Mouse (Mus musculus) splenic B cell, adult 2 months (primary cell): Measurements from ENCODE around the gene Spaca6.
"Not testable (repeated sequence)": the region's sequence is repeated elsewhere in the genome, so short reads cannot be mapped to it uniquely, and the experiment has no call there.

Experiments
- DNase-seq: peaks from one replicate; pipeline ENCODE4 v3.0.0-alpha.2; 2011; ENCODE audit warnings: low read depth, low spot score
- H3K27me3 ChIP-seq: 2 replicates; pipeline ENCODE4 v1.6.1; 2012; ENCODE audit warnings: mild to moderate bottlenecking, low read length, moderate library complexity, mixed read lengths; ENCODE audit not compliant: control insufficient read depth, poor library complexity, insufficient read depth, severe bottlenecking
- H3K36me3 ChIP-seq: 2 replicates; pipeline ENCODE4 v1.6.1; 2012; ENCODE audit warnings: mild to moderate bottlenecking, low read length, moderate library complexity, mixed read lengths; ENCODE audit not compliant: control insufficient read depth, poor library complexity, insufficient read depth, severe bottlenecking

The Spaca6 gene

GRCm38 (mm10) chr17:17836101-17836500 is 9.1 kb downstream of the Spaca6 start:
- Histone ChIP-seq H3K27me3 (no peaks in the 10 kb centered on the region), H3K36me3 (no peaks in the 10 kb centered on the region)
- no peak for DNase-seq

GRCm38 (mm10) chr17:17837426-17837825 is 10.5 kb downstream of the Spaca6 start:
- Histone ChIP-seq H3K36me3 (no peaks in the 10 kb centered on the region), H3K27me3 (no peaks in the 10 kb centered on the region)
- no peak for DNase-seq

GRCm38 (mm10) chr17:17837919-17838701 is 11.2 kb downstream of the Spaca6 start:
- DNase-seq, result peak; percentile 92
- Histone ChIP-seq H3K27me3 (no peaks in the 10 kb centered on the region), H3K36me3 (no peaks in the 10 kb centered on the region)

GRCm38 (mm10) chr17:17839276-17839675 is 12.3 kb downstream of the Spaca6 start:
- DNase-seq, result no peak
- H3K36me3 ChIP-seq, result no peaks in the 10 kb centered on the region
- H3K27me3 ChIP-seq, result no peaks in the 10 kb centered on the region

GRCm38 (mm10) chr17:17840796-17841195 is 13.8 kb downstream of the Spaca6 start:
- no peak for DNase-seq
- Histone ChIP-seq H3K36me3 (no peaks in the 10 kb centered on the region), H3K27me3 (no peaks in the 10 kb centered on the region)

GRCm38 (mm10) chr17:17843534-17844261 is 16.7 kb downstream of the Spaca6 start:
- DNase-seq, result no peak
- Histone ChIP-seq H3K36me3 (no peaks in the 10 kb centered on the region), H3K27me3 (no peaks in the 10 kb centered on the region)

- H3K36me3 ChIP-seq, H3K27me3 ChIP-seq, DNase-seq: not testable (repeated sequence)
These were observed 17.6 kb downstream of the Spaca6 start for GRCm38 (mm10) chr17:17844606-17845005.

GRCm38 (mm10) chr17:17845187-17846027 is 18.4 kb downstream of the Spaca6 start:
- H3K36me3 ChIP-seq, result no peaks in the 10 kb centered on the region
- no peak for DNase-seq
- H3K27me3 ChIP-seq, result no peaks in the 10 kb centered on the region

- DNase-seq, result no peak
These were observed 22.0 kb downstream of the Spaca6 start for GRCm38 (mm10) chr17:17848988-17849387.

GRCm38 (mm10) chr17:17849906-17850712 is 23.2 kb downstream of the Spaca6 start:
- Histone ChIP-seq H3K36me3 (no peaks in the 10 kb centered on the region), H3K27me3 (no peaks in the 10 kb centered on the region)
- no peak for DNase-seq

More at GRCm38 (mm10) chr17:17848988-17849387, 22.0 kb downstream of the Spaca6 start:
- H3K27me3 ChIP-seq, result no peaks in the 10 kb centered on the region
- H3K36me3 ChIP-seq, result no peaks in the 10 kb centered on the region

GRCm38 (mm10) chr17:17855064-17855838 is 28.3 kb downstream of the Spaca6 start, which contains the start of gene Has1:
Gene Has1, minus strand, starts transcription at chr17:17855205.
- no peak for DNase-seq
- Histone ChIP-seq H3K36me3 (no peaks in the 10 kb centered on the region), H3K27me3 (no peaks in the 10 kb centered on the region)

- Histone ChIP-seq H3K27me3 (no peaks in the 10 kb centered on the region), H3K36me3 (no peaks in the 10 kb centered on the region)
These were observed 29.7 kb downstream of the Spaca6 start for GRCm38 (mm10) chr17:17856612-17857011.

GRCm38 (mm10) chr17:17857446-17857845 is 30.5 kb downstream of the Spaca6 start:
- no peak for DNase-seq
- Histone ChIP-seq H3K36me3 (no peaks in the 10 kb centered on the region), H3K27me3 (no peaks in the 10 kb centered on the region)

More at GRCm38 (mm10) chr17:17856612-17857011, 29.7 kb downstream of the Spaca6 start:
- DNase-seq, result no peak
